Mouse (Mus musculus) myocyte (in vitro differentiated cells): ENCODE data around the gene Jazf1.

Experiments
- CEBPB ChIP-seq: IDR thresholded peaks from 2 replicates; pipeline ENCODE4 v1.6.1; 2011; ENCODE audit warnings: mild to moderate bottlenecking, moderate library complexity; ENCODE audit not compliant: poor library complexity, insufficient read depth, severe bottlenecking
- E2F4 ChIP-seq: IDR thresholded peaks from one replicate; pipeline ENCODE4 v1.6.1; 2011; ENCODE audit warnings: mild to moderate bottlenecking, control low read depth, moderate library complexity; ENCODE audit not compliant: insufficient read depth
- MAX ChIP-seq: IDR thresholded peaks from one replicate; pipeline ENCODE4 v1.6.1; 2011; ENCODE audit warnings: low read depth, mild to moderate bottlenecking, control low read depth
- MYOD1 ChIP-seq, 3 experiments: IDR thresholded peaks; one replicate each; pipeline ENCODE4 v1.6.1; 2011; ENCODE audit warnings: control low read depth in 2 of 3, low read depth in 2 of 3, mild to moderate bottlenecking in 2 of 3, moderate library complexity in 1 of 3; ENCODE audit not compliant: insufficient read length in 2 of 3, control insufficient read depth in 1 of 3
- MYOG ChIP-seq, 3 experiments: IDR thresholded peaks; one replicate each; pipeline ENCODE4 v1.6.1; 2011; ENCODE audit warnings: control low read depth in 2 of 3, low read depth in 2 of 3, mild to moderate bottlenecking in 2 of 3; ENCODE audit not compliant: insufficient read length in 2 of 3, control insufficient read depth in 1 of 3, insufficient read depth in 1 of 3
- POLR2A ChIP-seq: IDR thresholded peaks from one replicate; pipeline ENCODE4 v1.6.1; 2011; ENCODE audit warnings: low read depth, mild to moderate bottlenecking, control low read depth, moderate library complexity; ENCODE audit not compliant: insufficient read length
- POLR2AphosphoS2 ChIP-seq: IDR thresholded peaks from one replicate; pipeline ENCODE4 v1.6.1; 2011; ENCODE audit warnings: low read depth, control low read depth; ENCODE audit not compliant: insufficient read length
- REST ChIP-seq: IDR thresholded peaks from one replicate; pipeline ENCODE4 v1.6.1; 2011; ENCODE audit warnings: mild to moderate bottlenecking, control low read depth, moderate library complexity; ENCODE audit not compliant: insufficient read depth, insufficient read length
- SRF ChIP-seq: IDR thresholded peaks from one replicate; pipeline ENCODE4 v1.6.1; 2011; ENCODE audit warnings: low read depth; ENCODE audit not compliant: control insufficient read depth, insufficient read length
- TCF12 ChIP-seq: IDR thresholded peaks from one replicate; pipeline ENCODE4 v1.6.1; 2011; ENCODE audit warnings: mild to moderate bottlenecking, control low read depth; ENCODE audit not compliant: poor library complexity, insufficient read depth, severe bottlenecking
- TCF3 ChIP-seq: IDR thresholded peaks from one replicate; pipeline ENCODE4 v1.6.1; 2011; ENCODE audit warnings: low read depth, control low read depth; ENCODE audit not compliant: insufficient read length
- USF1 ChIP-seq: IDR thresholded peaks from one replicate; pipeline ENCODE4 v1.6.1; 2011; ENCODE audit warnings: low read depth, mild to moderate bottlenecking, control low read depth, moderate library complexity

DNA sequence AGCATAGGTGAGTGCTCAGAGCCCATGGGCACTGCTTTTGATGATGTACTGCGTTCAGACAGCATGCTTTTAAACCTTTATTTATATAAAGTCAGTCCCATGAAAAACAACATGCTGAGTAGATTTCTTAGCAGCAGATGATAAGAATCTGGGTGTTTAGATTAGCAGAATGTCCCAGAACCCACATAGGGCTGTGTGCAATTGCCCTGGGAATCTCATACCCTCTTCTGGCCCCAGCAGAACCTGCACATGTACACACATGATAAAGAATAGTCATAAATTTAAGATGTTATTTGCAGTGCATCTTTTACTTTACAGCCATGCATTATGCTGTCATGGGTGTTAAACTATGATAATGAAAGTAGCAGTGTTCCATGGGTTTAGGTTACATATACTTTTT, 297.6 kb downstream of the Jazf1 start:
- TF ChIP-seq POLR2A (no peak), TCF12 (no peak), E2F4 (no peak), MYOD1 (IDR thresholded peaks at IDR 0.05; ENCODE audit: control insufficient read depth in 1 of 3, insufficient read length in 2 of 3, low read depth in 2 of 3) (no peak), MAX (no peak), CEBPB (no peak), USF1 (no peak), MYOG (IDR thresholded peaks at IDR 0.05; ENCODE audit: control insufficient read depth in 1 of 3, insufficient read depth in 1 of 3, insufficient read length in 2 of 3, low read depth in 2 of 3) (no peak), POLR2AphosphoS2 (no peak), TCF3 (no peak), REST (no peak), SRF (no peak)
